ENCODE assay signal across 17 mouse cellular contexts in genomic region chr11:21583286-21583685, GRCm38 (mm10).
"Had no signal": no experiment of that assay in that cellular context is flagged by ENCODE, and none has a peak within 500 bp of the region (broad histone marks: within the 10 kb centered on the region; RNA-seq: fewer than 3 reads in every experiment).

No protein-coding gene starts in this region.

- ATAC-seq: lung, postnatal 0 days; midbrain, embryonic 15.5 days had no signal

- H3K27me3 ChIP-seq: kidney, embryonic 15.5 days; liver, embryonic 13.5 days; midbrain, embryonic 12.5 days; midbrain, embryonic 15.5 days; neural tube, embryonic 12.5 days; neural tube, embryonic 15.5 days had no signal

- H3K4me1 ChIP-seq: kidney, embryonic 15.5 days; liver, embryonic 13.5 days; midbrain, embryonic 12.5 days; midbrain, embryonic 15.5 days; neural tube, embryonic 12.5 days; neural tube, embryonic 15.5 days had no signal

- H3K4me2 ChIP-seq: kidney, embryonic 15.5 days; liver, embryonic 13.5 days; midbrain, embryonic 12.5 days; midbrain, embryonic 15.5 days; neural tube, embryonic 12.5 days; neural tube, embryonic 15.5 days had no signal

- H3K4me3 ChIP-seq: kidney, embryonic 15.5 days; left cerebral cortex, adult 2 months; liver, embryonic 13.5 days; midbrain, embryonic 12.5 days; midbrain, embryonic 15.5 days; neural tube, embryonic 12.5 days; neural tube, embryonic 15.5 days had no signal

- H3K9me3 ChIP-seq: kidney, embryonic 15.5 days; liver, embryonic 13.5 days; midbrain, embryonic 12.5 days; midbrain, embryonic 15.5 days; neural tube, embryonic 12.5 days; neural tube, embryonic 15.5 days had no signal

- H3K27ac ChIP-seq: kidney, embryonic 15.5 days; left cerebral cortex, adult 2 months; liver, embryonic 13.5 days; midbrain, embryonic 12.5 days; midbrain, embryonic 15.5 days; neural tube, embryonic 12.5 days; neural tube, embryonic 15.5 days had no signal

- H3K36me3 ChIP-seq: kidney, embryonic 15.5 days; liver, embryonic 13.5 days; midbrain, embryonic 12.5 days; midbrain, embryonic 15.5 days; neural tube, embryonic 12.5 days; neural tube, embryonic 15.5 days had no signal

- DNase-seq: kidney, adult 11 months; kidney, adult 8-10 months; kidney, postnatal 10 days; kidney, postnatal 36 days; layer of hippocampus, postnatal 36 days; liver, embryonic 13.5 days; lung, adult 2 months; retina, postnatal 1 day; right cerebral cortex, postnatal 25 days; thymus, postnatal 25 days had no signal

- H3K9ac ChIP-seq: kidney, embryonic 15.5 days; liver, embryonic 13.5 days; midbrain, embryonic 12.5 days; midbrain, embryonic 15.5 days; neural tube, embryonic 12.5 days; neural tube, embryonic 15.5 days had no signal
